Mouse (Mus musculus): Measurements from ENCODE around the gene Isoc2a. TPM values are rescaled to one million over a fixed set of nuclear protein-coding genes. Genes with fewer than 3 reads are reported as not detected.

Gene Isoc2a
- polyA plus RNA-seq, 1 experiment from 2014 or later = 0.78 TPM

DNA sequence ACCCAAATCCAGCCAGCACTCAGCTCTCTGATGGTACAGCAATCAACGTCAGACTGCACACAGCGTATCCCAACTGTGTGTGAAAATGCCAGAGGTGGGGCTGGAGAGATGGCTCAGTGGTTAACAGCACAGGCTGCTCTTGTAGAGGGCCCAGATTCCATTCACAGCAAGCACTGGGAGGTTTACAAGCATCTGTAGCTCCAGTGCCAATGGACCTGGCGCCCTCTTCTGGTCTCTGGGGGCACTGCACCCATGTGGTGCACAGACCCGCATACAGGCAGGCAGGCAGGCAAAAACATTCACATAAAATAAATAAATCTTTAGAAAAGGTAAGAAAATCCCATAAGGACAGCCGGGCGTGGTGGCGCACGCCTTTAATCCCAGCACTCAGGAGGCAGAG, 24.2 kb downstream of the Isoc2a start:
- 46% methylated on average over 8 of the region's 8 CpGs for WGBS
- peaks cover 21% of the 10 kb centered on the region for H3K4me1 ChIP-seq (replicated peaks)
- H3K9ac ChIP-seq = no peak overlapping the region
- no peak overlapping the region for H3K27ac ChIP-seq
- ATAC-seq (ENCODE audit: low FRiP score) = no peak
- no peak overlapping the region for H3K4me2 ChIP-seq
- H3K36me3 ChIP-seq = no peaks in the 10 kb centered on the region
- H3K27me3 ChIP-seq = peaks cover 18% of the 10 kb centered on the region
- H3K9me3 ChIP-seq = no peaks in the 10 kb centered on the region
- no peak overlapping the region for H3K4me3 ChIP-seq

DNA sequence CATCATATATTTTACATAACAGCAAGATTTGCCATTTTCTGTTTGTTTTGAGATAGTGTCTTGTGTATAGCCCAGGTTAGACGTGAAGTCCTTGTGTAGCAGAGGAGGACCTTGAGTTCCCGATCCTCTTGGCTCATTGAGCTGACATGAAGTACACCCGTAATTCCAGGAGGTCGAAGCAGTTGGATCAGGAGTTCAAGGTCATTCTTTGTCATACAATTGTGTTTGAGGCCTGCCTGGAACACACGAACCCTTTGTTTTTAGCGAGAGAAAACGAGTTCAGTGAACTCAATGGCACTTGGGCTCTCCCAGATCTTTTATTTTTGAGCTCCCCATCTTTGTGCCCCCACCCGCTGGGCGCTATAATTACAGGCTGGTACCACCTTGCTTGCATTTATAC, 25.5 kb downstream of the Isoc2a start:
- peaks cover 21% of the 10 kb centered on the region for H3K4me1 ChIP-seq (replicated peaks)
- no peak overlapping the region for H3K4me3 ChIP-seq
- H3K4me2 ChIP-seq = no peak overlapping the region
- peaks cover 18% of the 10 kb centered on the region for H3K27me3 ChIP-seq
- no peaks in the 10 kb centered on the region for H3K9me3 ChIP-seq
- no peak overlapping the region for H3K27ac ChIP-seq
- no peaks in the 10 kb centered on the region for H3K36me3 ChIP-seq
- WGBS = 80% methylated on average over 9 of the region's 9 CpGs
- no peak for ATAC-seq (ENCODE audit: low FRiP score)
- no peak overlapping the region for H3K9ac ChIP-seq

- H3K27ac ChIP-seq = no peak within 1 kb of the TSS
- no peaks in the 10 kb centered on the region for H3K36me3 ChIP-seq
- no peak within 1 kb of the TSS for H3K4me3 ChIP-seq
- H3K9me3 ChIP-seq = no peaks in the 10 kb centered on the region
- H3K4me2 ChIP-seq = no peak within 1 kb of the TSS
- no peak within 1 kb of the TSS for H3K9ac ChIP-seq
- no peaks in the 10 kb centered on the region for H3K27me3 ChIP-seq
- no peak for ATAC-seq (ENCODE audit: low FRiP score)
- WGBS = 58% methylated on average over 10 of the region's 10 CpGs
- H3K4me1 ChIP-seq (replicated peaks) = no peaks in the 10 kb centered on the region; the same call in 1 of the 2 replicates
Observed at GRCm38 (mm10) chr7:4906466-4906950, 29.6 kb downstream of the Isoc2a start, which contains the start of gene Gm36210. Gene Gm36210 (minus strand): TSS chr7:4906516.

DNA sequence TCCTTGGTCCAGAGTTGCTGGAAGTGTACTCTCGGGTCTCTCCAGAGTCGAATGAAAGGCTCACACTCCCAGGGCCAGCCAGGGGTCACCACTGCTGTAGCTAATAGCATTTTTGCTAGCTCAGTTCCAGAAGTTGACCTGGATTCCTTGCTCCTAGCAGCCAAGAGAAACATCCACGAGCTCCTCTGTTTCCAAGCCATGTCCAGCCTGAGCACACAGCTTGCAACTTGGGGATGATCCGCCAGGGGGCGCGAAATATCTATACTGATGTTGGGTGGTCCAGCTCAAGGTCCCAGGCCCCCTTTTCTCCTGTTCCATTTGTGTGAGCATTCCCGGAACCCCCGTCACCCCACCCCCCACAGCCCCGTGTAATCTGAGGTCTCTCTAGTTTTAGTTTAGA, 34.6 kb downstream of the Isoc2a start:
- H3K36me3 ChIP-seq = no peaks in the 10 kb centered on the region
- peaks cover 19% of the 10 kb centered on the region for H3K4me1 ChIP-seq (replicated peaks)
- no peaks in the 10 kb centered on the region for H3K9me3 ChIP-seq
- H3K27ac ChIP-seq = no peak overlapping the region
- 36% methylated on average over 9 of the region's 9 CpGs for WGBS
- ATAC-seq (ENCODE audit: low FRiP score) = no peak
- no peaks in the 10 kb centered on the region for H3K27me3 ChIP-seq
- H3K9ac ChIP-seq = no peak overlapping the region
- H3K4me3 ChIP-seq = no peak overlapping the region
- no peak overlapping the region for H3K4me2 ChIP-seq

- Histone ChIP-seq H3K36me3 (no peaks in the 10 kb centered on the region), H3K9me3 (no peaks in the 10 kb centered on the region), H3K4me1 (replicated peaks) (peaks cover 26% of the 10 kb centered on the region), H3K4me2 (no peak overlapping the region), H3K27me3 (no peaks in the 10 kb centered on the region), H3K4me3 (peak overlapping the region; percentile 3), H3K9ac (no peak overlapping the region), H3K27ac (no peak overlapping the region)
- no peak for ATAC-seq (ENCODE audit: low FRiP score)
- 61% methylated on average over 5 of the region's 5 CpGs for WGBS
Observed at GRCm38 (mm10) chr7:4912248-4912647, 35.3 kb downstream of the Isoc2a start.

DNA sequence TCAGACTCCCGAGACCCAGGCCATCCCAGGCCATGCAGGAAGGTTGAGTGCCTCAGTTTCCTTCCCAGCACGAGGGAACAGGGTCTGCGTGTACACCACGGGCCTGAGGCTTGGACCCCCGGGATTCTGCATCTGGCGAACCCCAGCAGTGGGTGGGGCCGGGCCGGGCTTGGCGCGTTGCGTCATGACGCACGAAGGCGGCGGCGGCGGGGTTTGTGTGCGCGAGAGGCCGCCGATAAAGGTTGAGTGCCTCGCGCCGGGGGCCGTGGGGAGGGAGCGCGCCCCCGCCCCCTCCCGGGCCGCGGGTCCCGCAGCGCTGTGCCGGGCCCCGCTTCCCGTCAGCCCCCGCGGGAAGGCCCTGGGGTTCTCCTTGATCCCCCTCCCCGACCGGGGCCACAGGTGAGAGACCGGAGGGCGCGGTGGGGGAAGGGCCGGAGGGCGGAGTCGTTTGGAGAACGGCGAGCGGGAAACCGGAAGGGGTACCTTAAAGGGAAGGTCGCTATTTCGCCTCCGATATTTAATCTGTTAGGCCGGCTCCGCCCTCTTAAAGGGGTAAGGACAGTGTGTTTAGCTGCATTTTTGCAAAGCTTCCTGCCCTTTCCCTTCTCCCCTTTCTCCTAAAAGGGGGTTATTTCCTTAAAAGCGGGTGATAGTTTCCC, 38.2 kb downstream of the Isoc2a start, which contains the start of gene Zfp628:
TSS of gene Zfp628 (plus strand) at position 211 of the 659 bp plus-strand sequence.
- WGBS = under 1% methylated on average over 52 of the region's 56 CpGs
- Histone ChIP-seq H3K27ac (peak within 1 kb of the TSS; percentile 99), H3K4me1 (replicated peaks) (peaks cover 32% of the 10 kb centered on the region), H3K4me2 (peak within 1 kb of the TSS; percentile 77), H3K4me3 (peak within 1 kb of the TSS; percentile 62), H3K9me3 (no peaks in the 10 kb centered on the region), H3K9ac (peak within 1 kb of the TSS; percentile 89), H3K36me3 (peaks cover 24% of the 10 kb centered on the region), H3K27me3 (no peaks in the 10 kb centered on the region)
- peak; percentile 90 for ATAC-seq (ENCODE audit: low FRiP score)

- peak overlapping the region; percentile 89 for H3K9ac ChIP-seq
- H3K4me1 ChIP-seq (replicated peaks) = peaks cover 34% of the 10 kb centered on the region
- peaks cover 31% of the 10 kb centered on the region for H3K36me3 ChIP-seq
- WGBS = 14% methylated on average over 14 of the region's 14 CpGs
- H3K4me3 ChIP-seq = peak overlapping the region; percentile 62
- H3K4me2 ChIP-seq = peak overlapping the region; percentile 77
- ATAC-seq (ENCODE audit: low FRiP score) = peak; percentile 43
- no peaks in the 10 kb centered on the region for H3K27me3 ChIP-seq
- no peaks in the 10 kb centered on the region for H3K9me3 ChIP-seq
- peak overlapping the region; percentile 99 for H3K27ac ChIP-seq
Observed at GRCm38 (mm10) chr7:4915669-4916416, 38.9 kb downstream of the Isoc2a start.

DNA sequence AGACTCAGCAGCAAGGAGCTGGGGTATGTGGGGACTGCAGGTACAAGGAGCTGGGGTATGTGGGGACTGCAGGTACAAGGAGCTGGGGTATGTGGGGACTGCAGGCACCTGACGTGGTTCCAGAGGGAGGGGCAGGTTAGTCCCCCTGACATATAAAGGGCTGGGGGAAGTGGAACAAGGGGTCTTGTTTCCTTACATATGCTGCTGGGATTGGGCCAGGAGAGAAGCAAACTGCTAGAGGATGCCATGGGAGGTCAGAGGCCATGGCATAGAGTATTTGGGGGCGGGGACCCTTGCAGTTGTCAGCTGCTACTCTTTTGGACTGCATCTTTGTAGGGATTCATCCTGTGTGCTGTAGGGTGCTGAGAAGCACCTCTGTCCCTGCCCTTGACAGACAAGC, 40.5 kb downstream of the Isoc2a start:
- Histone ChIP-seq H3K9me3 (no peaks in the 10 kb centered on the region), H3K9ac (peak overlapping the region; percentile 89), H3K4me1 (replicated peaks) (peaks cover 50% of the 10 kb centered on the region), H3K27ac (peak overlapping the region; percentile 99; the same call in 1 of the 2 replicates), H3K4me2 (no peak overlapping the region), H3K36me3 (peaks cover 36% of the 10 kb centered on the region), H3K27me3 (no peaks in the 10 kb centered on the region), H3K4me3 (no peak overlapping the region)
- ATAC-seq (ENCODE audit: low FRiP score) = no peak
- 87% methylated on average over 2 of the region's 2 CpGs for WGBS

GRCm38 (mm10) chr7:4918681-4919080, 41.7 kb downstream of the Isoc2a start:
- Histone ChIP-seq H3K4me1 (replicated peaks) (peaks cover 62% of the 10 kb centered on the region), H3K9me3 (no peaks in the 10 kb centered on the region), H3K27ac (no peak overlapping the region), H3K36me3 (peaks cover 36% of the 10 kb centered on the region), H3K4me2 (no peak overlapping the region), H3K27me3 (no peaks in the 10 kb centered on the region), H3K4me3 (no peak overlapping the region), H3K9ac (no peak overlapping the region)
- 95% methylated on average over 15 of the region's 15 CpGs for WGBS
- no peak for ATAC-seq (ENCODE audit: low FRiP score)

GRCm38 (mm10) chr7:4919096-4919495, 42.1 kb downstream of the Isoc2a start:
- WGBS = 88% methylated on average over 21 of the region's 21 CpGs
- no peaks in the 10 kb centered on the region for H3K9me3 ChIP-seq
- H3K4me3 ChIP-seq = no peak overlapping the region
- H3K36me3 ChIP-seq = peaks cover 36% of the 10 kb centered on the region
- H3K27ac ChIP-seq = no peak overlapping the region
- H3K27me3 ChIP-seq = no peaks in the 10 kb centered on the region
- no peak for ATAC-seq (ENCODE audit: low FRiP score)
- no peak overlapping the region for H3K4me2 ChIP-seq
- H3K9ac ChIP-seq = no peak overlapping the region
- H3K4me1 ChIP-seq (replicated peaks) = peaks cover 64% of the 10 kb centered on the region

DNA sequence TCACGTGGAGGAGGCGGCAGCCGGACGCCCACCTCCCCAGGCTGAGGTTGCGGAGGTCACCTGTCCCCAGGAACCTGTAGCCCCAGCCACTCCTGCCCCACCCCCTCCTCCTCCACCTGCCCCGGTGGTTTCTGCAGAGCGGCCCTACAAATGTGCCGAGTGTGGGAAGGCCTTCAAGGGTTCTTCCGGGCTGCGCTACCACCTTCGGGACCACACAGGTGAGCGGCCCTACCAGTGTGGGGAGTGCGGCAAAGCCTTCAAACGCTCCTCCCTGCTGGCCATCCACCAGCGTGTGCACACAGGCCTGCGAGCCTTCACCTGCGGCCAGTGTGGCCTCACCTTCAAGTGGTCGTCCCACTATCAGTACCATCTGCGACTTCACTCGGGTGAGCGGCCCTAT, 43.0 kb downstream of the Isoc2a start:
- peak overlapping the region; percentile 80; the same call in 1 of the 2 replicates for H3K9ac ChIP-seq
- H3K4me1 ChIP-seq (replicated peaks) = peaks cover 66% of the 10 kb centered on the region
- peaks cover 36% of the 10 kb centered on the region for H3K36me3 ChIP-seq
- no peak overlapping the region for H3K4me3 ChIP-seq
- no peaks in the 10 kb centered on the region for H3K9me3 ChIP-seq
- H3K27ac ChIP-seq = no peak overlapping the region; the same call in 1 of the 2 replicates
- no peak for ATAC-seq (ENCODE audit: low FRiP score)
- H3K27me3 ChIP-seq = no peaks in the 10 kb centered on the region
- H3K4me2 ChIP-seq = no peak overlapping the region
- WGBS = 88% methylated on average over 21 of the region's 21 CpGs

DNA sequence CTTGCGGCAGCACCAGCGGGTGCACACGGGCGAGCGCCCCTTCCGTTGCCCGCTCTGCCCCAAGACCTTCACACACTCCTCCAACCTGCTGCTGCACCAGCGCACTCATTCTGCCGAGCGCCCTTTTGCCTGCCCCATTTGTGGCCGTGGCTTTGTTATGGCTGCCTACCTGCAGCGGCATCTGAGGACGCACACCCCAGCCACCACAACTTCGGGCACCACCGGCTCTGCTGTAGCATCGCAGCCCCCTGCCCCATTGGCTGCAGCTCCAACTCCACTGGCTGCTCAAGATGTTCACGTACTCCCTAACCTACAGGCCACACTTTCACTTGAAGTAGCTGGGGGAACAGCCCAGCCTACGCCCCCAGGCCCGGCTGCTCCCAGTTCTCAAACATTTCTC, 43.5 kb downstream of the Isoc2a start:
- Histone ChIP-seq H3K4me1 (replicated peaks) (peaks cover 71% of the 10 kb centered on the region), H3K36me3 (peaks cover 36% of the 10 kb centered on the region), H3K9ac (peak overlapping the region; percentile 80; the same call in 1 of the 2 replicates), H3K27me3 (no peaks in the 10 kb centered on the region), H3K27ac (peak overlapping the region; percentile 99), H3K9me3 (no peaks in the 10 kb centered on the region), H3K4me2 (no peak overlapping the region), H3K4me3 (no peak overlapping the region)
- WGBS = 90% methylated on average over 19 of the region's 19 CpGs
- no peak for ATAC-seq (ENCODE audit: low FRiP score)

Data from hindbrain, embryonic 13.5 days (tissue).